Mouse (Mus musculus) embryonic facial prominence, embryonic 14.5 days (tissue): ENCODE data around the gene Gse1. TPM values are rescaled to one million over a fixed set of nuclear protein-coding genes. Genes with fewer than 3 reads are reported as not detected.
A peak's percentile ranks its signal among the peaks of the same experiment; 100 is the strongest.

ENCODE experiments used
- ATAC-seq: fragments of 200-750 bp; cut with Nextera tagmentation; 2 replicates; pipeline ENCODE4 v1.8.0; 2017; ENCODE audit warnings: low read depth, moderate number of reproducible peaks, moderate TSS enrichment
- DNase-seq: peaks from one replicate; pipeline ENCODE4 v3.0.0-alpha.2; 2015; ENCODE audit warnings: low spot score
- H3K27ac ChIP-seq: fragments of 300-500 bp; sonication (generic); replicated peaks from 2 replicates; pipeline ENCODE4 v1.5.1; 2014; ENCODE audit warnings: low read depth, mild to moderate bottlenecking, low read length, moderate library complexity
- H3K27me3 ChIP-seq: fragments of 300-500 bp; sonication (generic); replicated peaks from 2 replicates; pipeline ENCODE4 v1.6.1; 2014; ENCODE audit warnings: low read length; ENCODE audit not compliant: control insufficient read depth, insufficient read depth
- H3K36me3 ChIP-seq: fragments of 300-500 bp; sonication (generic); 2 replicates; pipeline ENCODE4 v1.6.1; 2014; ENCODE audit warnings: low read length, mixed read lengths; ENCODE audit not compliant: control insufficient read depth, insufficient read depth
- H3K4me1 ChIP-seq: fragments of 300-500 bp; sonication (generic); 2 replicates; pipeline ENCODE4 v1.6.1; 2014; ENCODE audit warnings: antibody characterized with exemption, low read length; ENCODE audit not compliant: control insufficient read depth, insufficient read depth
- H3K4me2 ChIP-seq: fragments of 300-500 bp; sonication (generic); 2 replicates; pipeline ENCODE4 v1.6.1; 2014; ENCODE audit warnings: low read depth, mild to moderate bottlenecking, low read length, moderate library complexity, mixed read lengths
- H3K4me3 ChIP-seq: fragments of 300-500 bp; sonication (generic); 2 replicates; pipeline ENCODE4 v1.5.1; 2014; ENCODE audit warnings: low read depth, mild to moderate bottlenecking, low read length
- H3K9ac ChIP-seq: fragments of 300-500 bp; sonication (generic); 2 replicates; pipeline ENCODE4 v1.6.1; 2014; ENCODE audit warnings: low read depth, mild to moderate bottlenecking, low read length, moderate library complexity, mixed read lengths
- H3K9me3 ChIP-seq: fragments of 300-500 bp; sonication (generic); 2 replicates; pipeline ENCODE4 v1.6.1; 2016; ENCODE audit warnings: low read length; ENCODE audit not compliant: control insufficient read depth
- WGBS: fragments of 180-500 bp; shearing (Covaris S2); extraction: QIAGEN DNeasy Blood & Tissue Kit; methylation state at CpG from one replicate; pipeline ENCODE4 v1.1.7; 2014; 5-methylcytosine and 5-hydroxymethylcytosine counted together
- polyA plus RNA-seq: library from polyadenylated mRNA; unstranded; fragments of >200 nt; fragmentation: Nextera tagmentation; extraction: Ambion mirVana; gene quantifications from 2 replicates; pipeline ENCODE4 v1.2.1, GENCODE M21; 2014

The Gse1 gene
- polyA plus RNA-seq, 1 experiment from 2014 or later, result 8.7 TPM

- H3K9ac ChIP-seq, result no peak overlapping the region; the same call in 1 of the 2 replicates
- H3K4me3 ChIP-seq, result no peak overlapping the region
- H3K36me3 ChIP-seq, result peaks cover 93% of the 10 kb centered on the region
- no peak overlapping the region for H3K27ac ChIP-seq
- no peaks in the 10 kb centered on the region for H3K4me1 ChIP-seq
- ATAC-seq, result no peak
- no peaks in the 10 kb centered on the region for H3K9me3 ChIP-seq
- WGBS, result 70% methylated on average over 8 of the region's 8 CpGs
- no peak for DNase-seq
- H3K27me3 ChIP-seq, result no peaks in the 10 kb centered on the region
- H3K4me2 ChIP-seq, result no peak overlapping the region
Measured at GRCm38 (mm10) chr8:120571561-120571960, 343.3 kb downstream of the Gse1 start.

- DNase-seq (no peak), ATAC-seq (no peak)
- H3K4me1 ChIP-seq, result no peaks in the 10 kb centered on the region
- peaks cover 92% of the 10 kb centered on the region for H3K36me3 ChIP-seq
- WGBS, result 83% methylated on average over 21 of the region's 21 CpGs
- no peak overlapping the region for H3K9ac ChIP-seq
- H3K9me3 ChIP-seq, result no peaks in the 10 kb centered on the region
- no peaks in the 10 kb centered on the region for H3K27me3 ChIP-seq
- H3K4me2 ChIP-seq, result no peak overlapping the region
- H3K4me3 ChIP-seq, result no peak overlapping the region
- H3K27ac ChIP-seq, result no peak overlapping the region
Measured at GRCm38 (mm10) chr8:120572534-120572933, 344.3 kb downstream of the Gse1 start.

GRCm38 (mm10) chr8:120573866-120574265 lies 345.6 kb downstream of the Gse1 start:
- no peak overlapping the region for H3K9ac ChIP-seq
- peaks cover 92% of the 10 kb centered on the region for H3K36me3 ChIP-seq
- H3K27me3 ChIP-seq, result no peaks in the 10 kb centered on the region
- H3K4me3 ChIP-seq, result no peak overlapping the region
- H3K4me2 ChIP-seq, result no peak overlapping the region
- H3K4me1 ChIP-seq, result no peaks in the 10 kb centered on the region
- no peak overlapping the region for H3K27ac ChIP-seq
- 62% methylated on average over 10 of the region's 11 CpGs for WGBS
- H3K9me3 ChIP-seq, result no peaks in the 10 kb centered on the region
- ATAC-seq, result no peak
- no peak for DNase-seq

- Histone ChIP-seq H3K36me3 (peaks cover 92% of the 10 kb centered on the region), H3K27me3 (no peaks in the 10 kb centered on the region), H3K4me2 (no peak overlapping the region), H3K27ac (no peak overlapping the region), H3K9ac (no peak overlapping the region; the same call in 1 of the 2 replicates), H3K4me3 (no peak overlapping the region), H3K4me1 (no peaks in the 10 kb centered on the region), H3K9me3 (no peaks in the 10 kb centered on the region)
- ATAC-seq (no peak), DNase-seq (no peak)
- WGBS, result 80% methylated on average over 19 of the region's 19 CpGs
Measured at GRCm38 (mm10) chr8:120574941-120575340, 346.7 kb downstream of the Gse1 start.

GRCm38 (mm10) chr8:120575801-120576200 lies 347.5 kb downstream of the Gse1 start:
- no peak for DNase-seq
- peaks cover 97% of the 10 kb centered on the region for H3K36me3 ChIP-seq
- H3K27ac ChIP-seq, result no peak overlapping the region
- WGBS, result 35% methylated on average over 9 of the region's 9 CpGs
- no peaks in the 10 kb centered on the region for H3K9me3 ChIP-seq
- no peak overlapping the region for H3K4me3 ChIP-seq
- no peak for ATAC-seq
- H3K27me3 ChIP-seq, result no peaks in the 10 kb centered on the region
- H3K9ac ChIP-seq, result 0 out of 2 replicates have a peak overlapping the region, but pooled peaks have one; percentile 14
- no peak overlapping the region for H3K4me2 ChIP-seq
- no peaks in the 10 kb centered on the region for H3K4me1 ChIP-seq

- DNase-seq, result no peak
- WGBS, result 87% methylated on average over 17 of the region's 17 CpGs
Measured at GRCm38 (mm10) chr8:120577821-120578220, 349.6 kb downstream of the Gse1 start.

GRCm38 (mm10) chr8:120580336-120581000 lies 352.2 kb downstream of the Gse1 start:
- H3K4me1 ChIP-seq, result no peaks in the 10 kb centered on the region
- WGBS, result 75% methylated on average over 8 of the region's 8 CpGs
- H3K9me3 ChIP-seq, result no peaks in the 10 kb centered on the region
- DNase-seq, result no peak
- no peak overlapping the region for H3K9ac ChIP-seq
- H3K4me2 ChIP-seq, result no peak overlapping the region
- no peaks in the 10 kb centered on the region for H3K27me3 ChIP-seq
- no peak overlapping the region for H3K27ac ChIP-seq
- no peak overlapping the region for H3K4me3 ChIP-seq
- H3K36me3 ChIP-seq, result peaks cover 83% of the 10 kb centered on the region
- ATAC-seq, result no peak

More at GRCm38 (mm10) chr8:120577821-120578220, 349.6 kb downstream of the Gse1 start:
- H3K9ac ChIP-seq, result no peak overlapping the region
- H3K4me1 ChIP-seq, result no peaks in the 10 kb centered on the region
- H3K4me2 ChIP-seq, result no peak overlapping the region
- H3K36me3 ChIP-seq, result peaks cover 90% of the 10 kb centered on the region
- no peaks in the 10 kb centered on the region for H3K9me3 ChIP-seq
- H3K27ac ChIP-seq, result no peak overlapping the region
- no peak for ATAC-seq
- no peak overlapping the region for H3K4me3 ChIP-seq
- H3K27me3 ChIP-seq, result no peaks in the 10 kb centered on the region

GRCm38 (mm10) chr8:120581329-120581728 lies 353.1 kb downstream of the Gse1 start:
- no peak overlapping the region for H3K4me2 ChIP-seq
- H3K9me3 ChIP-seq, result no peaks in the 10 kb centered on the region
- H3K36me3 ChIP-seq, result peaks cover 79% of the 10 kb centered on the region
- DNase-seq, result no peak
- H3K27me3 ChIP-seq, result no peaks in the 10 kb centered on the region
- no peak for ATAC-seq
- no peak overlapping the region for H3K4me3 ChIP-seq
- 92% methylated on average over 12 of the region's 12 CpGs for WGBS
- no peak overlapping the region for H3K27ac ChIP-seq
- H3K4me1 ChIP-seq, result no peaks in the 10 kb centered on the region
- no peak overlapping the region for H3K9ac ChIP-seq

GRCm38 (mm10) chr8:120581811-120582210 lies 353.6 kb downstream of the Gse1 start:
- no peak overlapping the region for H3K4me3 ChIP-seq
- H3K4me2 ChIP-seq, result no peak overlapping the region
- ATAC-seq (no peak), DNase-seq (no peak)
- H3K9me3 ChIP-seq, result no peaks in the 10 kb centered on the region
- H3K9ac ChIP-seq, result no peak overlapping the region
- peaks cover 74% of the 10 kb centered on the region for H3K36me3 ChIP-seq
- no peak overlapping the region for H3K27ac ChIP-seq
- no peaks in the 10 kb centered on the region for H3K27me3 ChIP-seq
- no peaks in the 10 kb centered on the region for H3K4me1 ChIP-seq
- 92% methylated on average over 8 of the region's 8 CpGs for WGBS
